Mouse (Mus musculus) spleen, postnatal 36 days (tissue): ENCODE measurements around the gene Leng8.
"Not testable (repeated sequence)": the region's sequence is repeated elsewhere in the genome, so short reads cannot be mapped to it uniquely, and the experiment has no call there.

Experiments
- DNase-seq, 2 experiments: peaks; one replicate each; pipeline ENCODE4 v3.0.0; 2022; ENCODE audit warnings: low spot score in 2 of 2, mixed read lengths in 1 of 2

Leng8 gene

DNA sequence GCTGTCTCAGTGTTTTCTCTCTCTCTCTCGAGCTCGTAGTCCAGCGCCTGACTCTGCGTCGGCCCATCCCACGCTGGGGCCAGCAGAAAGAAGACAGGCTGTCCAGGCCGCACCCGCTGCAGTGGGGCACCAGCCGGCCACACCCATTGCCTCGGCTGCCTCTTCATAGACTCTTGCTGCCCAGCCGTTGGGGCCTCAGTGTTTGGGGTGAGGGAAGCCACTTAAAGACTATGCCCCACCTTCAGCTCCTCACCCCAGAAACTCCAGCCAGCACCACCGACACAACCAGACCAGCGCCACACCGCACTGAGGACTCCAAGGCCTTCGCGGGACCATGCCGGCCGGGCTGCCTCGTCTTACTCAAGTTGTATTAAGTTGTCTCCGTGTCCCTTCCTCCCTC lies 10.5 kb downstream of the Leng8 start:
- no peak for DNase-seq

- DNase-seq: no peak
These were observed 11.0 kb downstream of the Leng8 start for GRCm38 (mm10) chr7:4147836-4148235.

- no peak for DNase-seq
These were observed 11.7 kb downstream of the Leng8 start for GRCm38 (mm10) chr7:4148341-4149208.

DNA sequence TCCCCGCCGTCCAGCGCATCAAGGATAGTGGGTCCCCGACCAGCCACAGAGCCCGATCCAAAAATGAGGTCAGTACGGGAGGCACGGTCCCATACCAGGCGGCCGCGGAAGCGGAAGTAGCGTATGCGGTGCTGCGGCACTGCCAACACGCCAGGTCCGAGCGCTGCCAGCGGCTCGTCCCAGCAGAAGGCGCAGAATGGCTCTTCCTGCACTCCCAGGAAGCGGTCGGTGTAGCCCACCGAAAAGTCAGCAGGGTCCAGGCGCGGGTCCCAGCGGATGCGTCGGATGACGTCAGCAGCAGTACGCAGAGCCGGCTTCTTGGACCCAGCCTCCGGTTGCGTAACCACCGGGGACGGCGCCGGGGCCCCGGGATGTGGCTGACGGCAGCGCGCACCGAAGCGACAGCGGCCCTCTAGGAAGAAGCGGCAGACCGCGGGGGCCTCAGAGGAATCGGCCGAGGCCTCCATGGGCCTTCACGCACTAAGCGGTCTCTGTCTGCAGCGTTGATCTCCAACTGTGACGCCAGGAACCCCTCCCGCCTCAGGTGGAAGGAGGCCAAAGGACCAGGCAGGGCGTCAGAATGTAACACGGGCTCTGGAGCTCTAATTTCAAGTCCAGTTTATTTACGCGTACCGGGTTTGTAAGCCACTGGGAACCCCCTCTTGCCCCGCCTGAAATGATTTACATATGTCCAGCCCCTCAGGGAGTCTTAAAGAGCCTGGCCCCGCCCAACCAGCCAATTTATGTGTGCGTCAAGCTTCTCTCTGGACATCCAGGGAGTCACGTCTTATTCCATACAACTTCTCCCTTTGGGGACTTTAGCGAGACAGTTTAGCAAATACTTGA lies 12.6 kb downstream of the Leng8 start:
- peak; percentile 80 to 86 for DNase-seq

- DNase-seq: peak; percentile 78 to 82
These were observed 13.3 kb downstream of the Leng8 start, which contains the start of gene Leng9 for GRCm38 (mm10) chr7:4150059-4150541. Gene Leng9, minus strand, starts transcription at chr7:4150374.

- DNase-seq: peak; percentile 41 to 55
These were observed 14.0 kb downstream of the Leng8 start for GRCm38 (mm10) chr7:4150811-4151221.

DNA sequence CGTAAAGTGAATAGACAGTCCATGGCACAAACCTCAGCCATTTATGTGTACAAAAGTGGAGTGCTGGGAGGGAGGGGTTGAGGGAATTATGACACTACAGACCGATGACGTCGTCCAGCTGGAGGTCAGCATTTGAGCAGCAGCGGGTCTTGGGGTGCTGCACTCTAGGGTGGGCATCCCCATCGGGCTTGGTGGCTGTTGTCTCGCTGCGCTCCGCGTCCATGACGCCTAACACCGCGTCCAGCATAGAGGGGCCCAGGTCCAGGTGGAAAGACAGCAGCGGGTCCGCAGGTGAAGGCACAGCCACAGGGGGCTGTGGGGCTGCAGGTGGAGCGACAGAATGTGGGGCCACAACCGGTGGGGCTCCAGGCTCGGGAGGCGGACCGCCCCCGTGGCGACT lies 14.4 kb downstream of the Leng8 start:
- no peak for DNase-seq

GRCm38 (mm10) chr7:4154356-4154755 lies 17.5 kb downstream of the Leng8 start:
- no peak for DNase-seq

DNA sequence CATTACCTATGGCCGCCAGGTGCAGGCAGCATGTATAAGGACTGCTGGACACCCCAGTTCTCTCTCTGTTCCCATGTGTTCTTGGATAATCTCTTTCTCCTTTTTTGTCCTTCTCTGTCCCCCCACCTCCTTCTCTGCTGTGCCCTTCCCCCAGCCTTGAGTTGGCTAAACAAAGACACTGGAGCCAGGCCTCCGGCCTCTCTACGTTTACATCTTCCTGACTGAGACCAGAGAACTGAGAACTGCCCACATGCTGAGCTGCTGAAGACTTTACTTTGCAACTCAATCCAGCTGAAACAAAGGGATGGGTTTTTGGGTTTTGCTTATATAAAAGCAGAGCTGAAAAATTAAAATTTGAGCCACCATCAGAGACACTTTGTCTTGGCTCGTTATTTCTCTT lies 18.1 kb downstream of the Leng8 start:
- DNase-seq: no peak

- not testable (repeated sequence) for DNase-seq
These were observed 24.8 kb downstream of the Leng8 start for GRCm38 (mm10) chr7:4161596-4161995.

- no peak for DNase-seq
These were observed 26.8 kb downstream of the Leng8 start for GRCm38 (mm10) chr7:4163571-4164072.

DNA sequence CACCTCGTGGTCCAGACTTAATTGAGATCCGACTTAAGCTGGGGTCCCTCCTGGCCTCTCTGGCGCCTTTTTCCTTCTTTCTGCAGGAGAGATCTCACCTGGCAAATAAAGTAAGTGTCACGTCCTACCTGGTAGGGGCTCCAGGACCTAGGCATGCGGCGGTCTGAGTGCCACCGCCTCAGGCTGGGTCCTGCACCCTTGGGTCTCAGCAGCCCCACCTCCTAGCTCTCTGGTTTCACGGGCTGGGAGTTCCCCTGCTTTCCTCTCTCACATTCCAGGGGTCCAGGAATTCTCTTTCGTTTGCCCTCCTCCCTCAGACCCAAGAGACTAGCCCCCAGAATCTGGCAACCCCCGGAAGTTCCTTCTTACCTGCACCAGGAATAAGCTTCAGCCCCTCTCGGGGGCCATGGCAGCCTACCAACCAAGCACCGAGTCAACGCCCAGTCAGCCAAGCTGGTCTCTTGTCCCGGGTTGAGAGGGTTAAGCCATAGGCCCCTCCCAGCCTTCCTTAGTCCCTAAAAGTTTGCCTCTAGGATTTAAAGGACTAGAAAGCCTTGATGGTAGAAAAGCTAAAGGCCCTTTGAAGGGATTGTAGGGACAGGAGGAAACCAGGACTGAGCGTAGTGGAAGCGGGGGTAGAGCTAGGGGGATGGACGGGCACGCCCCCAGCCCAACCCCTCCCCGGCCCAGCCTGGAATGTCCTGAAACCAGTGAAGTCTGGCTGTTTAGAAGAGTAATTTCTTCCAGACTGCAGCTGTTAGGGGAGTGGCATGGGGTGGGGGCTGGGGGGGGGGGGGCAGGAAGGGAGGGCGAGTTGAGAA lies 27.5 kb downstream of the Leng8 start, which contains the start of gene Cdc42ep5:
Gene Cdc42ep5 (minus strand): TSS at position 771 of the 821 bp plus-strand sequence.
- no peak for DNase-seq

DNA sequence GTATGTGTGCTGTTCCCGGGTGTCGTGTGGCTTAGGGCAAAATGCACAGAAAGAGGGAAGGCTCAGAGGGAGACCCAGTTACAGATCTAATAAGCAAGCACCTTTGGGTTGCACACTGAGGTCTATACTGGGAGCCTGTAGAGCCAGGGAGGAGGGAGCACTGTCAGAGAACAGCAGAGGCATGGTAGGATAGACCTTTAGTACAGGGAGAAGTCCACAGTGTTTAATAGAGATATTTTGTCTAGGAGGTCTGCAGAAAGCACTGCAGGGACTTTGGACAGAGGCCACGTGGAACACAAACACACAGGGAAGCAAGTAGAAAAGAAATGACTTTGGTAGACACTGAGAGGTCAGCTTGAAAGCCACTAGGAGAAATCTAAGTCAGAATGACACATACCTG lies 28.4 kb downstream of the Leng8 start:
- no peak for DNase-seq

GRCm38 (mm10) chr7:4167098-4167497 lies 30.3 kb downstream of the Leng8 start:
- DNase-seq: no peak

DNA sequence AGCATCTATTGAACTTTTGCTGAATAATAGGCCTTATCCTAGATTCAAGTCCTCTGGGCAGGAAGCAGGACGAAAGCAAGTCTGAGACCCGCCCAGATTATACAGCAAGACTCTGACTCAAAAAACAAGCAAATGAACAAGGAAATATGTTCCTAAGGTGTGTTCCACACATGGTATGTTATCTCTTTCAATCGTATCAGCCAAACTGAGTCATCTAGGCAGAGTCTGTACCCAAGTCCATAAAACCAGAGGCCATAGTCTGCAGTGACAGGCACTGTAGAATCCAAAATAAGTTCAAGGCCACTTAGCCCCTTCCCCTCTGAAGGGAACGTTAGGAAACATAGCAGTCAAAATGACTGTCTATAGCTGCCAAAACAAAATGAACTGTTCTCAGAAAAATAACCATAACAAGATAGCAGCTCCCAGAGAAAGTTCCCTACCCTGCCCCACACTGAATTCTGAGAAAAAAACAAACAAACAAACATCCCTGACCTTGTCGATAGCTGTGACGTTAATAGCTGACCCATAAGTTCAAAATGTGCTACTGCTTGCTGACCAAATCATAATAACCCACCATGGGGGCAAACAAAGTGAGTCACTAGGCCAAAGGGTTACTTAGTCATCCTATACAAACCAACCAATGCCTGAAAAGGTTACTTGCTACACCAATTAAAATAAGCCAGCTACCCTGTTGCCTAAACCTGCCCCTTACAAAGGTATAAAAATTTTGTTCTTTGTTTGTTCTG lies 33.5 kb downstream of the Leng8 start:
- no peak for DNase-seq

DNA sequence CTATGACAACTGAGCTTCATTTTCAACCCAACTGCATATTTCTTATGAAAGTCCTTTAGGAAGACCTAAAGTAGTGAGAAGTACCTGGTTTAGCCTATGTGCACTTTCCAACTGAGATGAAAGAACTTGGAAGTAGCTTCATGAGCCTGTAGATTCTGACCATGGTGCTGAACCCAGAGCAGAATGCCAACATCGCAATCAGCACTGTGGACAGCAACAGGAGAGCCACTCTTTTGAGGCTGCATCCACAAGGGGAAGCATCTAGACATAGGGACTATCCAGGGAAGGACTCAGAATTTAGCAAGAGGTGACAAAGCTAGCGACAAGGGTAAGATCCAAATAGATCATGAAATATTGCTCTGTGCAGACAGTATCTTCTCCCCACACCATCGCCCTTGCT lies 41.6 kb downstream of the Leng8 start:
- no peak for DNase-seq
